Mouse (Mus musculus) kidney, postnatal 0 days (tissue): Measurements from ENCODE around the gene Gtf3c4. TPM values are rescaled to one million over a fixed set of nuclear protein-coding genes. Genes with fewer than 3 reads are reported as not detected.

Experiments
- ATAC-seq: fragments of 200-750 bp; cut with Nextera tagmentation; replicated peaks from 2 replicates; pipeline ENCODE4 v1.8.0; 2017; ENCODE audit warnings: low read depth, moderate number of reproducible peaks, moderate TSS enrichment, moderate library complexity; ENCODE audit not compliant: low FRiP score
- DNase-seq: peaks from one replicate; pipeline ENCODE4 v3.0.0-alpha.2; 2016; ENCODE audit warnings: low spot score
- H3K27ac ChIP-seq: fragments of 300-500 bp; sonication (generic); 2 replicates; pipeline ENCODE4 v1.5.1; 2014; ENCODE audit warnings: mild to moderate bottlenecking
- H3K27me3 ChIP-seq: fragments of 300-500 bp; sonication (generic); 2 replicates; pipeline ENCODE4 v1.6.1; 2014; ENCODE audit warnings: low read length, mixed read lengths; ENCODE audit not compliant: insufficient read depth
- H3K36me3 ChIP-seq: fragments of 300-500 bp; sonication (generic); 2 replicates; pipeline ENCODE4 v1.6.1; 2014; ENCODE audit warnings: low read length, mixed read lengths; ENCODE audit not compliant: insufficient read depth
- H3K4me1 ChIP-seq: fragments of 300-500 bp; sonication (generic); replicated peaks from 2 replicates; pipeline ENCODE4 v1.6.1; 2014; ENCODE audit warnings: antibody characterized with exemption, low read length, mixed read lengths; ENCODE audit not compliant: insufficient read depth
- H3K4me2 ChIP-seq: fragments of 300-500 bp; sonication (generic); 2 replicates; pipeline ENCODE4 v1.6.1; 2014; ENCODE audit warnings: mild to moderate bottlenecking, low read length, moderate library complexity, mixed read lengths
- H3K4me3 ChIP-seq: fragments of 300-500 bp; sonication (generic); replicated peaks from 2 replicates; pipeline ENCODE4 v1.5.1; 2014; ENCODE audit warnings: low read depth, low read length
- H3K9ac ChIP-seq: fragments of 300-500 bp; sonication (generic); 2 replicates; pipeline ENCODE4 v1.6.1; 2014; ENCODE audit warnings: low read depth, low read length
- H3K9me3 ChIP-seq: fragments of 300-500 bp; sonication (generic); replicated peaks from 2 replicates; pipeline ENCODE4 v1.6.1; 2016; ENCODE audit warnings: low read length, inconsistent platforms, mixed read lengths
- CTCF ChIP-seq: IDR thresholded peaks from 2 replicates; pipeline ENCODE4 v1.5.1; 2016; ENCODE audit warnings: antibody characterized with exemption, low read depth, mild to moderate bottlenecking, moderate library complexity
- WGBS: fragments of 180-500 bp; shearing (Covaris S2); extraction: QIAGEN DNeasy Blood & Tissue Kit; methylation state at CpG from one replicate; pipeline ENCODE4 v1.1.7; 2014; 5-methylcytosine and 5-hydroxymethylcytosine counted together
- polyA plus RNA-seq: library from polyadenylated mRNA; unstranded; fragments of >200 nt; fragmentation: Nextera tagmentation; extraction: Ambion mirVana; gene quantifications from 2 replicates; pipeline ENCODE4 v1.2.1, GENCODE M21; 2015

The Gtf3c4 gene
- polyA plus RNA-seq, 1 experiment from 2014 or later: 9.9 TPM

- H3K36me3 ChIP-seq: no peaks in the 10 kb centered on the region
- H3K27ac ChIP-seq: no peak overlapping the region
- no peaks in the 10 kb centered on the region for H3K9me3 ChIP-seq
- H3K4me2 ChIP-seq: no peak overlapping the region
- H3K4me1 ChIP-seq: 0 out of 2 replicates have a peak, but pooled peaks cover 2% of the 10 kb centered on the region
- DNase-seq: no peak
- no peak overlapping the region for H3K9ac ChIP-seq
- H3K4me3 ChIP-seq: no peak overlapping the region
- TF ChIP-seq CTCF: no peak
- no peaks in the 10 kb centered on the region for H3K27me3 ChIP-seq
- ATAC-seq: no peak
- WGBS: 57% methylated on average over 6 of the region's 6 CpGs
Observed at GRCm38 (mm10) chr2:28808841-28809240, 31.3 kb downstream of the Gtf3c4 start.

- no peak overlapping the region for H3K4me2 ChIP-seq
- no peak for TF ChIP-seq CTCF
- no peak overlapping the region for H3K4me3 ChIP-seq
- ATAC-seq (no peak), DNase-seq (no peak)
- no peaks in the 10 kb centered on the region for H3K9me3 ChIP-seq
- H3K9ac ChIP-seq: no peak overlapping the region
- WGBS: 75% methylated on average over 7 of the region's 7 CpGs
- H3K4me1 ChIP-seq: 0 out of 2 replicates have a peak, but pooled peaks cover 2% of the 10 kb centered on the region
- no peaks in the 10 kb centered on the region for H3K36me3 ChIP-seq
- no peaks in the 10 kb centered on the region for H3K27me3 ChIP-seq
- H3K27ac ChIP-seq: no peak overlapping the region
Observed at GRCm38 (mm10) chr2:28803406-28803805, 36.8 kb downstream of the Gtf3c4 start.

DNA sequence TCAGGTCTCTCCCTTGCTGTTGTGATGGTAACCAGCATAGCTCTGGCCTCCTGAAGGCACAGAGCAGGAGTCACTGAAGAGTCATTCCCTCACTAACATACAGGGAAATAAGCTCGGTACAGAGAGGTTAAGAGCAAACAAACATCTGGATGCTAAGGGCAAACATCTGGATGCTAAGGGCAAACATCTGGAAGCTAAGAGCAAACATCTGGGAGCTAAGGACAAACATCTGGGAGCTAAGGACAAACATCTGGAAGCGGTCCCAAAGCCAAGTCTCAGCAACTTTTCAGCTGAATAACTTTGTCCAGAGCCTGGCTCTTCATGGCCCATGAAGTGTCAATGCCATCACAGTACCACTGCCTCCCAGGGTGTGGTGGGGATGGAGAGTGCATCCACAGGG is 40.6 kb downstream of the Gtf3c4 start:
- Histone ChIP-seq H3K4me3 (no peak overlapping the region), H3K4me2 (no peak overlapping the region), H3K4me1 (no peaks in the 10 kb centered on the region; the same call in 1 of the 2 replicates), H3K9me3 (no peaks in the 10 kb centered on the region), H3K27ac (no peak overlapping the region), H3K9ac (no peak overlapping the region), H3K27me3 (no peaks in the 10 kb centered on the region), H3K36me3 (no peaks in the 10 kb centered on the region)
- DNase-seq (no peak), ATAC-seq (no peak)
- 58% methylated on average over 2 of the region's 2 CpGs for WGBS
- TF ChIP-seq CTCF: no peak

DNA sequence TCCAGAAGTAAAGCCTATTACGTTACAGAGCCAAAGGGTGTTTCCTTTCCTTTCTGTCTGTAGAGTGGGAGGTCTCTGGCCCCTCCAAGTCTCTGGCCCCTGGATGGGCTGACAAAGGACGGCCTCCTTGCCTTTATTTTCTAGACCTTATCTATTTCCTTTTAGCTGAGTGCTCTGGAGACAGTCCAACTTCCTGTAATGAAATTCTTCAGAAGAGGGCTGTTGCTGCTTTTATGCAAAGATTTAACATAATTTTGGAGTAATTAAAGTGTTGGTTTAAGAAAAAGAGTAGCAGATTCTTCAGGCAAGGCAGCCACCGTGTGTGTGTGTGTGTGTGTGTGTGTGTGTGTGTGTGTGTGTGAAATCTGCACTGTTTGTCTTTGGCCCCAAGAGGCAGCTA is 41.8 kb downstream of the Gtf3c4 start:
- Histone ChIP-seq H3K27ac (no peak overlapping the region), H3K27me3 (no peaks in the 10 kb centered on the region), H3K36me3 (no peaks in the 10 kb centered on the region), H3K4me3 (no peak overlapping the region), H3K9ac (no peak overlapping the region), H3K4me1 (no peaks in the 10 kb centered on the region; the same call in 1 of the 2 replicates), H3K9me3 (no peaks in the 10 kb centered on the region), H3K4me2 (no peak overlapping the region)
- ATAC-seq: no peak
- no peak for TF ChIP-seq CTCF
- DNase-seq: peak; percentile 76
- WGBS: 15% methylated on average over 3 of the region's 3 CpGs

DNA sequence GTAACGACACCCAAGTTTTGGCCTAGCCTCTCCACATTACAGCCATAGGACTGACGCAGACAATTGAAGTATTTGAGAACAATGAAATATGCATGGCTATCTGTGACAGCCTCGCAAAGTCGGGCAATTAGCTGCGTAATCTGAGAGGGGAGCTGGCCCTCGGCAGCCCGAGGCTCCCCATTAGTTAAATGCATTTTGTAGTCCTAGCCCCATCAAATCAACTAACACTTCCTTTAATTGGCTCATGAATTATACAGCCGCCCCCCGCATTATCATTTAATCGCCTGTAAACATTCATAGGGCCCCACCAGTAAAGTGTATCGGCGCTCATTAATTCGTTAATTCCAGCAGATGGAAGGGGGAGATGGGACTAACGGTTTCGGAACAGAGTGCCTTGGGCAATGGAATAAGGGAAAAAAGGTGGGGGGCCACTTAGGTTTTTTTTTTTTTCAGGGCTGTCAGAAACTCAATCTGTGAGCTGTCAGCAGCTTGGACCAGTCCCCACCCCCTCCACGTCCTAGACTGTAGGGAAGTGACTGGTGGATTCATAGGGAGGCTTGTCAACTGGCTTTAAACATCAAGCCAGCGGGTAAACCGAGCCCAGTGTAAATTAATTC is 42.6 kb downstream of the Gtf3c4 start:
- no peak for ATAC-seq
- Histone ChIP-seq H3K36me3 (no peaks in the 10 kb centered on the region), H3K9me3 (no peaks in the 10 kb centered on the region), H3K4me3 (no peak overlapping the region), H3K4me2 (no peak overlapping the region), H3K4me1 (no peaks in the 10 kb centered on the region; the same call in 1 of the 2 replicates), H3K9ac (no peak overlapping the region), H3K27me3 (no peaks in the 10 kb centered on the region), H3K27ac (no peak overlapping the region)
- no peak for TF ChIP-seq CTCF
- DNase-seq: no peak
- 27% methylated on average over 18 of the region's 18 CpGs for WGBS

- no peaks in the 10 kb centered on the region for H3K9me3 ChIP-seq
Observed at GRCm38 (mm10) chr2:28796298-28796697, 43.9 kb downstream of the Gtf3c4 start.

DNA sequence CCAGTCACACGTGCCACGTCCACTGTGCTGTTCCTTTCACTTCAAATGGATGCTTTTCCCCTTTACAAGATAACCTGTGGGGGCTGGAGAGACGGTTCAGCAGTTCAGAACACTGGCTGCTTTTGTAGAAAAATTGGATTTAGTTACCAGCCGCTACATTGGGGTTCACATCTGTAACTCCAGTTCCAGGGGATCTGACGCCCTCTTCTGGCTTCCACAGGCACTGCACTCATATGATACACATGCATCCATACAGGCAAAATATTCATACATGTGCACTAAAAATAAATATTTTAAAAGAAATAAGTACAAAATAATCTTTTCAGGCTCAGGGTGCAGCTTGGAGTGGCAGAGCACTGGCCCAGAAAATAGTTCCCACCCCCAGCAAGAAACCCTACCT is 45.5 kb downstream of the Gtf3c4 start:
- no peak overlapping the region for H3K4me3 ChIP-seq
- WGBS: 72% methylated on average over 5 of the region's 5 CpGs
- H3K4me1 ChIP-seq: no peaks in the 10 kb centered on the region; the same call in 1 of the 2 replicates
- no peak overlapping the region for H3K27ac ChIP-seq
- H3K9me3 ChIP-seq: no peaks in the 10 kb centered on the region
- H3K9ac ChIP-seq: no peak overlapping the region
- H3K36me3 ChIP-seq: no peaks in the 10 kb centered on the region
- H3K4me2 ChIP-seq: no peak overlapping the region
- H3K27me3 ChIP-seq: no peaks in the 10 kb centered on the region
- peak; percentile 38 for TF ChIP-seq CTCF
- ATAC-seq: no peak
- DNase-seq: no peak

More at GRCm38 (mm10) chr2:28796298-28796697, 43.9 kb downstream of the Gtf3c4 start:
- TF ChIP-seq CTCF: no peak
- DNase-seq (no peak), ATAC-seq (no peak)
- Histone ChIP-seq H3K27ac (no peak overlapping the region), H3K4me3 (no peak overlapping the region), H3K27me3 (no peaks in the 10 kb centered on the region), H3K4me1 (no peaks in the 10 kb centered on the region; the same call in 1 of the 2 replicates), H3K36me3 (no peaks in the 10 kb centered on the region), H3K9ac (no peak overlapping the region), H3K4me2 (no peak overlapping the region)
- WGBS: 70% methylated on average over 8 of the region's 8 CpGs
